Mouse (Mus musculus) urinary bladder, adult 2 months (tissue): ENCODE data around the gene Tgfb2. TPM values are rescaled to one million over a fixed set of nuclear protein-coding genes. Genes with fewer than 3 reads are reported as not detected.

ENCODE experiments used
- DNase-seq: peaks from one replicate; pipeline ENCODE4 v3.0.0; 2022; ENCODE audit warnings: low spot score
- polyA plus RNA-seq: library from polyadenylated mRNA; depleted of rRNA; stranded (reverse); fragments of >200 nt; gene quantifications from 2 replicates; pipeline ENCODE4 v1.2.3, GENCODE M21; 2012; rRNA removed

The Tgfb2 gene
- polyA plus RNA-seq, 1 experiment, result 6.1 TPM

DNA sequence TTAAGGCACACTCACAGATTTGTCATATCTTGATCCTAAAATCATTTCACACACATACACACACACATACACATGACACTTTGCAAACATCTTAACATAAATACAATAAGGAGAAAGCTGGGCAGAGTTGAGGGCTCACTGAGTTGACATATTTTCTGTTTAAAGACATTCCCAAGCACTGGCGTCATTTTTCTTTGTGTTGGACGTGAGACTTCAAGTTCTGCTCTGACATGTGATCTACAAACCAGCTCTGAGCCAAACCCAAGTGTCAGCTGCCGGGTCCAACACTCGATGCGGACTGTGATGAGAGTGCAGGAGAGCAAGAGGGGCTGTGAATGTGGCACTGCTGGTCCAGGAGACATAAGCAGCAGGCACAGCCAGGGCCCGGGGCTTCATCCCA lies 123.7 kb downstream of the Tgfb2 start:
- no peak for DNase-seq

DNA sequence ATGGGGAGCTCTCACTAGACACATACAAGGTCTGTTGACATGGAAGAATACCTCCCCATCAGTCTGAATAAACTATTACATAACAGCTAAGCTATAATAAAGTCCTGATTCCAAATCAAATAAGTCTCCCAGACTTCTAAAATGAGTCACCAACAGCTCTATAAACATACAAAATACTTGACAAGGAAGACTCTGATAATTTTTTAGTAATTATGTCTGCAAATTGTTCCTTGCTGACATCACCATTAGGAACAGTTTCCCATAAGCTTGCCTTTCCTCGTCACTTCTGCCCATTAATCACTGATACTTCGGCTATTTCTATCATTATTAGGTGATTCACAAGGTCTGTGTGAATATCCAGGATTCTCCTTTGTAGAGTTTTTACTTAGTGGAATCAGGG lies 124.1 kb downstream of the Tgfb2 start:
- no peak for DNase-seq

DNA sequence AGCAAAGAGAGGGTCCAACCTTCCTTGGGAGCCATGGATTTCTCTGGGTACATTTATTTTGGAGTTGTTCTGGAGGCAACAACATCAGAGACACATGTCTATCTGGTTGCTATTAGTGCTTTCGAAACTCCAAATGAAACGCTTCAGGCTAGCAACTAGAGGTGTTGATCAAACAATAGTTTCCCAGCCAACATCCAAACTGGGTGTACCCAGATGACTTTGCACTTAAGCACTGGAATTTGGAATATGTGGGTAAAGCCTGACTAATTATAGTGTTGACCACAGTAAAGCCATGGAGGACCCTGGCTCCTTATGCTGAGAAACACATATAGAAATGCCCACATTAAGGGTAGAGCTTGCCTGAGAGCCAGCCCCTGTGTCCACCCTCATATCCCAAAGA lies 124.7 kb downstream of the Tgfb2 start:
- DNase-seq, result no peak

DNA sequence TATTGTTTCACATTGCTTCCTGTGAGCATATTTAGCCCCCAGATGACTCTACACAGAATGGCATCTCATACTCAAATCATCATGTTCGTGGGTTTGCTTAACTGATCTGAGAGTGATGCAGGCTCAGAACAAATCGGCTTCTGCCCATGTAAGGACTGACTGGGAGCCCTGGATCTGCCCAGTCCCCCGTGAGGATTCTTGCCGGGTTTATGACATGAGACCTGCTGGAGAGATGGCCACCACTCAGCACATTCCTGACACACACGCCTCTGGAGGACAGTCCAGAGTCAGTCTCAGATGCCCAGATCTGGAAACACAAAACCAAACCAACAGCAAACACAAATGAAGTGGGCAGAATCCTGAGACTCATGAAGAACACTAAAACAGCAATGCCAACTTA lies 128.5 kb downstream of the Tgfb2 start:
- DNase-seq, result no peak

DNA sequence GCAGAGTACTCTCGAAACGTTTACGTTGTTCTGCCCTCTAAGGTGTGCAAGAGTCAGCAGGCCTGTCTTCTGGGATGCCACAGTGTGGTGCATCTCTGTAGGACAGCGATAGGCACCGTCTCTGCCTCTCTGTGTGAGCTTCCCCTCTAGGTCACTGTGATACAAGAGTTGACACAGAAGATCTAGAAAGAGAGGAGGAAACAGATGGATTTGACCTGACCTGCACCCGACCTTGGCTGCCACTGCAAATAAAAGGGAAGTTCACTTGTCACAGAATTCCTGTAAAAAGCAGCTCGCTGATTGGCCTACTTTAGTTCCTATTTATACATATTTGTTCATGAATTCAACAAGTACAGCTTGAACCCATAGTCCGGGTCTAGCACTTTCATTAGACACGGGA lies 130.2 kb downstream of the Tgfb2 start:
- DNase-seq, result no peak

DNA sequence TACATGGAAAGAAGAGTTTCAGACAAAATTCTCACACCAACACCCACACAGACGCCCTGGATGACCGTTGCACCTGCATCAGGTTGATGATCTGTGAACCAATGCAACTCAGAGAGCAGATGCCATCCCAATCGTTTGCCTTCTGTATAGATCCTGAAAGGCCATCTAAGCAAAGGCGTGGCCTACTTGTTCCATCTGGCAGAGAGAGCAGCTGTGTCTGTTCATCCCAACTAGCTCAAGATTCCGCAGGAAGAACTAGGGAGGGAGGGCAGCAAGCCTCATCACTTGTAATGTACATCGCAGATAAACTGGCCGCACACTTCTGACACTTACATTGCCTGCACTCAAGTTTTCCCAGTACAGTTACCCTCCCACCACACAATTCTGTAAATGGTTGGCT lies 130.7 kb downstream of the Tgfb2 start:
- DNase-seq, result no peak

Other genes with a start within 250 kb of the Tgfb2 start
- 17.1 and 17.9 TPM in 2 replicates for gene Rrp15, start 43.4 kb upstream of the Tgfb2 start, polyA plus RNA-seq